Mouse (Mus musculus) olfactory bulb, adult 2 months (tissue): ENCODE measurements around the gene Ugt1a1.

Experiments used
- CTCF ChIP-seq: fragments of 200-500 bp; IDR thresholded peaks from 2 replicates; pipeline ENCODE4 v1.5.1; 2012; ENCODE audit warnings: low read depth, mild to moderate bottlenecking, low read length, moderate library complexity; ENCODE audit not compliant: insufficient read depth
- POLR2A ChIP-seq: fragments of 200-500 bp; IDR thresholded peaks from 2 replicates; pipeline ENCODE4 v1.6.1; 2012; ENCODE audit warnings: mild to moderate bottlenecking, low read depth, low read length, moderate library complexity; ENCODE audit not compliant: insufficient read depth

- TF ChIP-seq CTCF (no peak), POLR2A (no peak)
These were observed 50.5 kb downstream of the Ugt1a1 start for GRCm38 (mm10) chr1:88262255-88262654.
